Mouse (Mus musculus) intestine, embryonic 14.5 days (tissue): ENCODE measurements at regions not wholly inside any gene's neighbourhood (a gene's known extent, or its start where the extent isn't known, plus 50 kb on each side); places are given as distances from the start of the nearest gene placed in this dataset.

Experiments used
- ATAC-seq: fragments of 200-750 bp; cut with Nextera tagmentation; replicated peaks from 2 replicates; pipeline ENCODE4 v1.8.0; 2017; ENCODE audit warnings: low read depth, moderate number of reproducible peaks, moderate TSS enrichment, moderate library complexity; ENCODE audit not compliant: low FRiP score, low TSS enrichment
- DNase-seq: peaks from one replicate; pipeline ENCODE4 v3.0.0-alpha.2; 2018; ENCODE audit warnings: low spot score
- H3K27ac ChIP-seq: fragments of 300-500 bp; sonication (generic); 2 replicates; pipeline ENCODE4 v1.5.1; 2014; ENCODE audit warnings: low read depth, mild to moderate bottlenecking, control low read depth
- H3K27me3 ChIP-seq: fragments of 300-500 bp; sonication (generic); replicated peaks from 2 replicates; pipeline ENCODE4 v1.6.1; 2014; ENCODE audit warnings: low read length, control low read depth; ENCODE audit not compliant: control insufficient read depth, insufficient read depth
- H3K36me3 ChIP-seq: fragments of 300-500 bp; sonication (generic); 2 replicates; pipeline ENCODE4 v1.6.1; 2014; ENCODE audit warnings: low read length, control low read depth; ENCODE audit not compliant: control insufficient read depth, insufficient read depth
- H3K4me1 ChIP-seq: fragments of 300-500 bp; sonication (generic); replicated peaks from 2 replicates; pipeline ENCODE4 v1.6.1; 2014; ENCODE audit warnings: low read length, control low read depth, mixed read lengths; ENCODE audit not compliant: control insufficient read depth, insufficient read depth
- H3K4me2 ChIP-seq: fragments of 300-500 bp; sonication (generic); 2 replicates; pipeline ENCODE4 v1.6.1; 2014; ENCODE audit warnings: low read length
- H3K4me3 ChIP-seq: fragments of 300-500 bp; sonication (generic); 2 replicates; pipeline ENCODE4 v1.5.1; 2014; ENCODE audit warnings: low read depth, low read length, control low read depth, mixed read lengths
- H3K9ac ChIP-seq: fragments of 300-500 bp; sonication (generic); 2 replicates; pipeline ENCODE4 v1.6.1; 2014; ENCODE audit warnings: mild to moderate bottlenecking, low read length
- H3K9me3 ChIP-seq: fragments of 300-500 bp; sonication (generic); 2 replicates; pipeline ENCODE4 v1.6.1; 2016; ENCODE audit warnings: low read length, control low read depth; ENCODE audit not compliant: control insufficient read depth
- WGBS: fragments of 180-500 bp; shearing (Covaris S2); extraction: QIAGEN DNeasy Blood & Tissue Kit; methylation state at CpG from one replicate; pipeline ENCODE4 v1.1.7; 2014; 5-methylcytosine and 5-hydroxymethylcytosine counted together

DNA sequence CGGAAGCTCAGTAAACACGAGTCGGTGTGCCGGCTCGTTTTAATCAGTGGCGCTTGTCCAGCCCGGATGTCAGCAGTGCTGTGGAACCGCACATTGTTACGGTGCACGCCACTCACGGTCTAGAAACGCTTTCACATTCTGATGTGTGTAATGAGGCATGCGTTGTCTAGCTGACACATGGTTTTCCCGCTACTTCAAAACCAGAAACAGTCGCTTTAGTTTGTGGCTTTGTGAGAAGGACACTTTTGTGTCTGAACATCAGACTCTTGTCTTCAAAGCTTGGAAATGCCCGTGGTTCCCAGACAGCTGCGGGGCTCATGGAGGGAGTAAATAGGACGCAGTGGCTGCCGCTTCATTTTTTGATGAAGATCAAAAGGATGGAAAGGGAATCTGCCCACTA lies 77.0 kb upstream of the Lgr5 start:
- Histone ChIP-seq H3K27me3 (no peaks in the 10 kb centered on the region), H3K4me2 (peak overlapping the region; percentile 25; the same call in 1 of the 2 replicates), H3K36me3 (no peaks in the 10 kb centered on the region), H3K4me3 (no peak overlapping the region), H3K27ac (no peak overlapping the region), H3K9ac (no peak overlapping the region), H3K4me1 (no peaks in the 10 kb centered on the region), H3K9me3 (no peaks in the 10 kb centered on the region)
- 63% methylated on average over 19 of the region's 19 CpGs for WGBS
- DNase-seq = no peak
- no peak for ATAC-seq

DNA sequence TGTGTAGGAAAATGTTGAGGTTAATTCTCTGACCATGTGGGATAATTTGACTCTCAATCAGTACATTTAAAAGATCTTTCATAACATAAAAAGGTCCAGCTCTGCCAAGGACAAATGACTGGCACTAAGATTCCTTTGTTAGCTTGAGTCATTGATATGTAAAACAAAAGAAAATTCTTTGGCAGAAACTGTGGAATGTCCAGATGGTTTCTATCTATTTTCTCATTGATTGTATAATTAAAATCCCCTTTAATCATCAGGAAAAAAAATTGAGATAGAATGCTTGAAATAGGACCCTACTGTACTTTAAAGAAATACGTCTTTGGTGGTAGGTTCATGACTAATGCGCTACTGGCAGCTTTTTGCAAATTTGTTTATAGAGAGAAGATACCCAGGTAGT lies 89.1 kb upstream of the Lgr5 start:
- no peak for DNase-seq
- no peak overlapping the region for H3K4me2 ChIP-seq
- H3K9me3 ChIP-seq = no peaks in the 10 kb centered on the region
- H3K27ac ChIP-seq = no peak overlapping the region
- H3K4me3 ChIP-seq = no peak overlapping the region
- no peak overlapping the region for H3K9ac ChIP-seq
- H3K4me1 ChIP-seq = no peaks in the 10 kb centered on the region
- no peaks in the 10 kb centered on the region for H3K36me3 ChIP-seq
- 91% methylated on average over 2 of the region's 2 CpGs for WGBS
- H3K27me3 ChIP-seq = no peaks in the 10 kb centered on the region
- ATAC-seq = no peak

DNA sequence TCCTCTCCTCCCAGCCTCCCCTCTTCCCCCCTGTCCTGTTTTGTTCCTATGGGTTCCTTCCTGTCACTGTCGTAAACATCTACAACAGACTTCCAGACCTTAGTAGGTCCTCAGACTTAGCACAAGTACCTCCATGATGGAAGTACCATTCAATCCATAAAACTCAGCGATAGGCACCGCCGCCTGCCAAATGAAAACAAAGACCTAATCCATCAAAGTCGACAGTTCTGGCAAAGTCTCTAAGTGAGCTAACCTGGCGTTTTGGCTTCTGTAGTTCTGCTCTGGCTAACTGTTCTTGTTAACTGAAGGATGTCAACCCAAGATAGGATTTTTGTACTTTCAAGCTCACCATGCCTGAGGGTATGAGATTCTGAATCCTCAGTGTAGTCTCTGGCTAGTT lies 93.5 kb upstream of the Lgr5 start:
- no peak for DNase-seq
- H3K9me3 ChIP-seq = no peaks in the 10 kb centered on the region
- H3K27me3 ChIP-seq = no peaks in the 10 kb centered on the region
- H3K4me1 ChIP-seq = no peaks in the 10 kb centered on the region
- H3K9ac ChIP-seq = no peak overlapping the region
- no peak for ATAC-seq
- WGBS = 68% methylated on average over 6 of the region's 6 CpGs
- no peak overlapping the region for H3K4me2 ChIP-seq
- no peak overlapping the region for H3K27ac ChIP-seq
- no peak overlapping the region for H3K4me3 ChIP-seq
- no peaks in the 10 kb centered on the region for H3K36me3 ChIP-seq

DNA sequence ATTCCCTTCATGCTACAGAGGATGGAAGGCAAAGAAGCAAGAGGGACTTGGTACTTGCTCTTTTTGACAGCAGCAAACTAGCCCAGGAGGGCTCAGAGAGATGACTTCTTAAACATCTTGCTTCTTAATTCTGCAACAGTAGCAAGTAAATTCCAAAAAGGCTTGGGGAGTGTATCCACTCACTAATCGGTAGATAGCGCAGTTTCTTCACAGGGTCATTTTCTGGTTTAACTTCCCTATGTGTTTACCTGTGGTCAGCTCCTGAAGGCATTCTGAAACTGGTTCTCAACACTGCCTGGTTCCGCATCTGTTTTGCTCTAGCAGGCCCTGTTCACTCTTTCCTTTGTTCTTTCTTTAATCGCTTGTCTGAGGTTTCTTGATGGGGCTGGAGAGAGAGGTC lies 104.4 kb upstream of the Lgr5 start:
- Histone ChIP-seq H3K4me1 (no peaks in the 10 kb centered on the region), H3K9ac (no peak overlapping the region), H3K4me3 (no peak overlapping the region), H3K4me2 (no peak overlapping the region), H3K27me3 (no peaks in the 10 kb centered on the region), H3K36me3 (no peaks in the 10 kb centered on the region), H3K9me3 (no peaks in the 10 kb centered on the region), H3K27ac (no peak overlapping the region)
- ATAC-seq = no peak
- DNase-seq = no peak
- WGBS = 92% methylated on average over 4 of the region's 4 CpGs

DNA sequence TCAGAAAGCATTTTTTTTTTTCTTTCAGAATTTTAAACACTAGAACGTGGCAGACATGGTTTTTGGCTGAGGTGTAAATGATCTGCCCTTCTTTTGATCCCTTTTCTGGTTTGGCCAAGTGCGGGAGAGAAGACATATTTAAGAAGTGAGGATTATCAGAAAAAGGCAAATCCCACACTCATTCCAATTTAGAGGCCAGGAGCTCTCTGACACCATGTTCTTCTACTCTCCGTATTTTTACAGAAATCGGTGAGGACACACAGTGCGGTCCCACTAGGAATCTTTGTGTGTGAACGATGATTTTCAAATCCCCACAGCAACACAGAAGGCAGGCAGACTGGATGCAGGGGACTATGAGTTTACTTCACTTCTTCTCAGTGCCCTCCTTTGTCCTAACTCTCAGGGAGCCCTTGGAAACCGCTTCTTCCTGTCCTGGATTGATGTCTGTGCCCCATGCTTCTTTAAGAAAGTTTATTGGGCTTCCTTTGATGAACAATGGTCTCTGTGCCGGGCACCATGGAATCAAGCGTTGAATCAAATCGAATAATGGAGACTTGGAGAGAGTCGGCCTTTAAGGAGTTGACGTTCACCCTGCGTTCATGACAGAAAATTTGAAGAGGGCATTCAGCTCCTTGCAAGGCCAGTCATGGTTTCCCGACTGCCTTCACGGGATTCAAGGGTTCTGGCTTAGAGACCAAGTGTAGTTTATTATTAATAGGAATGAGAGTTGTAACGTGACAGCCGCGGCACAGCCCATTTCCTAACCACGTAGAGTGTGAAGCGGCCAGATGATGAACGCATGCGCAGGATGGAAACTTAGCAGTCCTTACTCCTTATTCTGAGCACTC lies 106.6 kb upstream of the Lgr5 start:
- WGBS = 89% methylated on average over 22 of the region's 22 CpGs
- H3K36me3 ChIP-seq = no peaks in the 10 kb centered on the region

DNA sequence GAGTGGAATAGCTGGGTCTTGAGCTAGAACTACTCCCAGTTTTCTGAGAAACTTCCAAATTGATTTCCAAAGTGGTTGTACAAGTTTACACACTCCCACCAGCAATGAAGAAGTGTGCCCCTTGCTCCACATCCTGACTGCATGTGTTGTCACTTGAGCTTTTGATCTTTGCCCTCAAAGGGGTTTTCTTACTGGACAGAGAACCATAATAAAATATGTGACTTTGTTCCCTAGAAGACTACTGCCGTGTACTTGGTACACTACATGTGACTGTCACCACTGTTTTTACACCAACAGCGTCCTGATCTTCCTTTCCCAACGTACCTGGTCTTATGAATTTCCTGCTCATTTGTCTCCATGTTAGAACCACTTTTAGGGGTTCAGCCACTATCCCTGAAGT lies 114.3 kb upstream of the Tspan8 start:
- DNase-seq (no peak), ATAC-seq (no peak)
- no peak overlapping the region for H3K4me2 ChIP-seq
- no peaks in the 10 kb centered on the region for H3K27me3 ChIP-seq
- no peak overlapping the region for H3K9ac ChIP-seq
- no peaks in the 10 kb centered on the region for H3K36me3 ChIP-seq
- H3K4me1 ChIP-seq = no peaks in the 10 kb centered on the region
- no peaks in the 10 kb centered on the region for H3K9me3 ChIP-seq
- H3K27ac ChIP-seq = no peak overlapping the region
- no peak overlapping the region for H3K4me3 ChIP-seq
- WGBS = 78% methylated on average over 3 of the region's 3 CpGs

More for the DNA sequence above, 106.6 kb upstream of the Lgr5 start:
- no peak for DNase-seq
- Histone ChIP-seq H3K4me3 (no peak overlapping the region), H3K27me3 (no peaks in the 10 kb centered on the region), H3K4me2 (no peak overlapping the region), H3K9ac (no peak overlapping the region), H3K4me1 (no peaks in the 10 kb centered on the region), H3K9me3 (no peaks in the 10 kb centered on the region), H3K27ac (no peak overlapping the region)
- ATAC-seq = no peak

DNA sequence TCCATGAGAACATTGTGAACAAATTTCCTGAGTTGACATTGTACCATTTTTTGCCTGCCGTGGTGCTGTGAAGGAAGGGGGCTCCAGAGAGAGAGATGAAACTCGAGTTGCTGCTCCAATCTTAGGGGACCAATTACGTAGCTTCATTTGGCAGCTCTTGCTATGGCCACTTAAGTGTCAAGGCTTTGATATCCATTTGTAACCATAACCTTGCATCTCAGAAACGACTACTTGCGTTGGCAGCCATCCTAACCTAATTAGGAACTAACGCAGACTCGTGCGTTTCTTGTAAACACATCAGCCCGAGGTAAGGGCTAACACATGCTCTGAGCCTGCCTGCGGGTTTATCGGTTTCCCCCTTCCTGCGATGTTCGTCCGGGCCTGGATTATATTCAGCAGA lies 108.0 kb upstream of the Tspan8 start:
- H3K27me3 ChIP-seq = no peaks in the 10 kb centered on the region
- no peak overlapping the region for H3K4me3 ChIP-seq
- H3K9ac ChIP-seq = no peak overlapping the region
- DNase-seq = no peak
- H3K4me2 ChIP-seq = peak overlapping the region; percentile 36
- no peak for ATAC-seq
- 50% methylated on average over 14 of the region's 14 CpGs for WGBS
- H3K36me3 ChIP-seq = no peaks in the 10 kb centered on the region
- H3K27ac ChIP-seq = no peak overlapping the region
- no peaks in the 10 kb centered on the region for H3K4me1 ChIP-seq
- no peaks in the 10 kb centered on the region for H3K9me3 ChIP-seq

DNA sequence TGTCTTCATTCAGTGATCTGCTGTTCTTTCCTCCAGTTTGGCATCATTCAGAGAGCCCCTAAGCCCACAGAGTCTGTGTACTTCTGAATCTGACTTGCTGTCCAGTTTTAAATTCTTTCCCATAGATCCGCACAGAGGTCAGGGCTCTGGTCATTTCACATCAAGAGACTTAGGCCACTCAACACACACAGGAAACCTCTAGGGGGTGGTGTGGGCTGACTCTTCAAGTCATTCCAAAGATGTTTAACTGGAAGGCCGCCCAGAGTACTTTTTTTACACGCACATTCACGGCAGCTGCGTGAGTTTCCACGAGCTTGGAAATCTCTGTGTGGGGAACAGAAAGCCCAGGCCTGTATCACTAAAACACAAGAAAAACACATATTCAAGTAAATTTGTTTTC lies 102.7 kb upstream of the Tspan8 start:
- WGBS = 47% methylated on average over 6 of the region's 6 CpGs
- H3K36me3 ChIP-seq = no peaks in the 10 kb centered on the region
- no peaks in the 10 kb centered on the region for H3K27me3 ChIP-seq
- no peak overlapping the region for H3K9ac ChIP-seq
- H3K27ac ChIP-seq = no peak overlapping the region
- no peak overlapping the region for H3K4me2 ChIP-seq
- ATAC-seq = no peak
- no peaks in the 10 kb centered on the region for H3K4me1 ChIP-seq
- no peak overlapping the region for H3K4me3 ChIP-seq
- DNase-seq = no peak
- no peaks in the 10 kb centered on the region for H3K9me3 ChIP-seq

DNA sequence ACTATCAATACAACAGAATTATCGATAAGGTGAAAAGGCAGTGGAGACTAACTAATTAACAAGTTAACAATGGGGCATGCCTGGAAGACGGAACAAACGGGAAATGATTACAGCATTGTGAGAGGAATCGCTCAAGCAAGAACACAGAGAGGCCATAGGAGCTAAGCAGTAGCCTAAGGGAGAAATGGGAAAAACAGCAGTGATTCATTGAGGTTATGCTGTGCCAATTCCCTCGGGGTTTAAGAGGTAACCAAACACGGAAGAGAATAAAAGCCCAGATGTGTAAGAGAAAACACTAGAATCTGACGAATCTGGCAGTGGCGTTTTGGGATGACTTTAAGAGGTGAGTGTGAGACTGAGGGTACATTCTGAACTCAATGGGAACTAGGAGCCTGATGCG lies 100.5 kb upstream of the Tspan8 start:
- no peak overlapping the region for H3K4me2 ChIP-seq
- ATAC-seq = no peak
- no peaks in the 10 kb centered on the region for H3K9me3 ChIP-seq
- H3K27ac ChIP-seq = no peak overlapping the region
- H3K36me3 ChIP-seq = no peaks in the 10 kb centered on the region
- no peak overlapping the region for H3K4me3 ChIP-seq
- WGBS = 68% methylated on average over 9 of the region's 9 CpGs
- H3K9ac ChIP-seq = no peak overlapping the region
- H3K27me3 ChIP-seq = no peaks in the 10 kb centered on the region
- H3K4me1 ChIP-seq = no peaks in the 10 kb centered on the region
- no peak for DNase-seq
